Mouse (Mus musculus): ENCODE data around the gene Maml2. TPM values are rescaled to one million over a fixed set of nuclear protein-coding genes. Genes with fewer than 3 reads are reported as not detected.
A peak's percentile ranks its signal among the peaks of the same experiment; 100 is the strongest.

Maml2 gene
- polyA plus RNA-seq, 1 experiment from 2014 or later = 10.0 TPM

GRCm38 (mm10) chr9:13307226-13307625 lies 9.5 kb downstream of the Maml2 start:
- no peak for TF ChIP-seq CTCF (IDR thresholded peaks at IDR 0.05; ENCODE audit: low read depth)
- Histone ChIP-seq H3K4me3 (replicated peaks; ENCODE audit: low read depth, low read length) (no peak overlapping the region), H3K4me1 (replicated peaks; ENCODE audit: insufficient read depth, low read length) (peaks cover 11% of the 10 kb centered on the region), H3K4me2 (ENCODE audit: low read length) (no peak overlapping the region), H3K27me3 (ENCODE audit: insufficient read depth, low read length) (no peaks in the 10 kb centered on the region), H3K9ac (ENCODE audit: low read depth, low read length) (no peak overlapping the region), H3K27ac (no peak overlapping the region), H3K9me3 (replicated peaks; ENCODE audit: low read length) (no peaks in the 10 kb centered on the region), H3K36me3 (ENCODE audit: insufficient read depth, low read length) (no peaks in the 10 kb centered on the region)
- ATAC-seq (replicated peaks; ENCODE audit: low FRiP score, low read depth) (no peak), DNase-seq (ENCODE audit: low spot score) (peak; percentile 3)
- 41% methylated on average over 4 of the region's 4 CpGs for WGBS

- no peak overlapping the region for H3K4me2 ChIP-seq (ENCODE audit: low read length)
- no peaks in the 10 kb centered on the region for H3K36me3 ChIP-seq (ENCODE audit: insufficient read depth, low read length)
- no peaks in the 10 kb centered on the region for H3K9me3 ChIP-seq (replicated peaks; ENCODE audit: low read length)
- H3K4me1 ChIP-seq (replicated peaks; ENCODE audit: insufficient read depth, low read length) = 0 out of 2 replicates have a peak, but pooled peaks cover 3% of the 10 kb centered on the region
- H3K27ac ChIP-seq = no peak overlapping the region
- ATAC-seq (replicated peaks; ENCODE audit: low FRiP score, low read depth) (no peak), DNase-seq (ENCODE audit: low spot score) (peak; percentile 57)
- H3K9ac ChIP-seq (ENCODE audit: low read depth, low read length) = no peak overlapping the region
- no peak for TF ChIP-seq CTCF (IDR thresholded peaks at IDR 0.05; ENCODE audit: low read depth)
- H3K27me3 ChIP-seq (ENCODE audit: insufficient read depth, low read length) = no peaks in the 10 kb centered on the region
- 34% methylated on average over 8 of the region's 8 CpGs for WGBS
- H3K4me3 ChIP-seq (replicated peaks; ENCODE audit: low read depth, low read length) = no peak overlapping the region
These were observed 11.0 kb downstream of the Maml2 start for GRCm38 (mm10) chr9:13308718-13309117.

- 78% methylated on average over 7 of the region's 7 CpGs for WGBS
- Histone ChIP-seq H3K27me3 (ENCODE audit: insufficient read depth, low read length) (no peaks in the 10 kb centered on the region), H3K27ac (no peak overlapping the region)
These were observed 12.1 kb downstream of the Maml2 start for GRCm38 (mm10) chr9:13309807-13310206.

GRCm38 (mm10) chr9:13310236-13310635 lies 12.5 kb downstream of the Maml2 start:
- no peak overlapping the region for H3K9ac ChIP-seq (ENCODE audit: low read depth, low read length)
- no peaks in the 10 kb centered on the region for H3K27me3 ChIP-seq (ENCODE audit: insufficient read depth, low read length)
- ATAC-seq (replicated peaks; ENCODE audit: low FRiP score, low read depth) (no peak), DNase-seq (ENCODE audit: low spot score) (no peak)
- H3K4me1 ChIP-seq (replicated peaks; ENCODE audit: insufficient read depth, low read length) = peaks cover 3% of the 10 kb centered on the region; the same call in 1 of the 2 replicates
- no peaks in the 10 kb centered on the region for H3K9me3 ChIP-seq (replicated peaks; ENCODE audit: low read length)
- no peak for TF ChIP-seq CTCF (IDR thresholded peaks at IDR 0.05; ENCODE audit: low read depth)
- no peak overlapping the region for H3K27ac ChIP-seq
- no peak overlapping the region for H3K4me2 ChIP-seq (ENCODE audit: low read length)
- H3K4me3 ChIP-seq (replicated peaks; ENCODE audit: low read depth, low read length) = no peak overlapping the region
- 81% methylated on average over 3 of the region's 3 CpGs for WGBS
- no peaks in the 10 kb centered on the region for H3K36me3 ChIP-seq (ENCODE audit: insufficient read depth, low read length)

More at GRCm38 (mm10) chr9:13309807-13310206, 12.1 kb downstream of the Maml2 start:
- Histone ChIP-seq H3K9me3 (replicated peaks; ENCODE audit: low read length) (no peaks in the 10 kb centered on the region), H3K4me1 (replicated peaks; ENCODE audit: insufficient read depth, low read length) (peaks cover 3% of the 10 kb centered on the region; the same call in 1 of the 2 replicates), H3K4me3 (replicated peaks; ENCODE audit: low read depth, low read length) (no peak overlapping the region), H3K9ac (ENCODE audit: low read depth, low read length) (no peak overlapping the region), H3K4me2 (ENCODE audit: low read length) (no peak overlapping the region), H3K36me3 (ENCODE audit: insufficient read depth, low read length) (no peaks in the 10 kb centered on the region)
- TF ChIP-seq CTCF (IDR thresholded peaks at IDR 0.05; ENCODE audit: low read depth) = no peak
- no peak for DNase-seq (ENCODE audit: low spot score)
- ATAC-seq (replicated peaks; ENCODE audit: low FRiP score, low read depth) = no peak

- 52% methylated on average over 2 of the region's 2 CpGs for WGBS
These were observed 13.3 kb downstream of the Maml2 start for GRCm38 (mm10) chr9:13311094-13311493.

GRCm38 (mm10) chr9:13313923-13314322 lies 16.2 kb downstream of the Maml2 start:
- no peak overlapping the region for H3K4me3 ChIP-seq (replicated peaks; ENCODE audit: low read depth, low read length)
- H3K4me2 ChIP-seq (ENCODE audit: low read length) = no peak overlapping the region
- H3K36me3 ChIP-seq (ENCODE audit: insufficient read depth, low read length) = no peaks in the 10 kb centered on the region
- H3K27ac ChIP-seq = no peak overlapping the region
- no peaks in the 10 kb centered on the region for H3K27me3 ChIP-seq (ENCODE audit: insufficient read depth, low read length)
- DNase-seq (ENCODE audit: low spot score) (no peak), ATAC-seq (replicated peaks; ENCODE audit: low FRiP score, low read depth) (no peak)
- TF ChIP-seq CTCF (IDR thresholded peaks at IDR 0.05; ENCODE audit: low read depth) = no peak
- no peaks in the 10 kb centered on the region; the same call in 1 of the 2 replicates for H3K4me1 ChIP-seq (replicated peaks; ENCODE audit: insufficient read depth, low read length)
- no peaks in the 10 kb centered on the region for H3K9me3 ChIP-seq (replicated peaks; ENCODE audit: low read length)
- H3K9ac ChIP-seq (ENCODE audit: low read depth, low read length) = no peak overlapping the region
- WGBS = 90% methylated on average over 2 of the region's 2 CpGs

More at GRCm38 (mm10) chr9:13311094-13311493, 13.3 kb downstream of the Maml2 start:
- no peaks in the 10 kb centered on the region for H3K36me3 ChIP-seq (ENCODE audit: insufficient read depth, low read length)
- H3K27ac ChIP-seq = no peak overlapping the region
- H3K9me3 ChIP-seq (replicated peaks; ENCODE audit: low read length) = no peaks in the 10 kb centered on the region
- TF ChIP-seq CTCF (IDR thresholded peaks at IDR 0.05; ENCODE audit: low read depth) = no peak
- H3K4me3 ChIP-seq (replicated peaks; ENCODE audit: low read depth, low read length) = no peak overlapping the region
- H3K27me3 ChIP-seq (ENCODE audit: insufficient read depth, low read length) = no peaks in the 10 kb centered on the region
- no peak overlapping the region for H3K9ac ChIP-seq (ENCODE audit: low read depth, low read length)
- DNase-seq (ENCODE audit: low spot score) = no peak
- ATAC-seq (replicated peaks; ENCODE audit: low FRiP score, low read depth) = no peak
- H3K4me1 ChIP-seq (replicated peaks; ENCODE audit: insufficient read depth, low read length) = peaks cover 3% of the 10 kb centered on the region; the same call in 1 of the 2 replicates
- H3K4me2 ChIP-seq (ENCODE audit: low read length) = no peak overlapping the region

- no peaks in the 10 kb centered on the region for H3K27me3 ChIP-seq (ENCODE audit: insufficient read depth, low read length)
- no peaks in the 10 kb centered on the region for H3K9me3 ChIP-seq (replicated peaks; ENCODE audit: low read length)
- ATAC-seq (replicated peaks; ENCODE audit: low FRiP score, low read depth) = no peak
- H3K4me3 ChIP-seq (replicated peaks; ENCODE audit: low read depth, low read length) = no peak overlapping the region
- no peak for DNase-seq (ENCODE audit: low spot score)
- TF ChIP-seq CTCF (IDR thresholded peaks at IDR 0.05; ENCODE audit: low read depth) = no peak
- no peak overlapping the region for H3K9ac ChIP-seq (ENCODE audit: low read depth, low read length)
- no peaks in the 10 kb centered on the region; the same call in 1 of the 2 replicates for H3K4me1 ChIP-seq (replicated peaks; ENCODE audit: insufficient read depth, low read length)
- H3K4me2 ChIP-seq (ENCODE audit: low read length) = no peak overlapping the region
- H3K27ac ChIP-seq = no peak overlapping the region
- H3K36me3 ChIP-seq (ENCODE audit: insufficient read depth, low read length) = no peaks in the 10 kb centered on the region
- 65% methylated on average over 5 of the region's 5 CpGs for WGBS
These were observed 16.8 kb downstream of the Maml2 start for GRCm38 (mm10) chr9:13314577-13315004.
